Mouse (Mus musculus): ENCODE data around the gene Sdsl.

Gene Sdsl

DNA sequence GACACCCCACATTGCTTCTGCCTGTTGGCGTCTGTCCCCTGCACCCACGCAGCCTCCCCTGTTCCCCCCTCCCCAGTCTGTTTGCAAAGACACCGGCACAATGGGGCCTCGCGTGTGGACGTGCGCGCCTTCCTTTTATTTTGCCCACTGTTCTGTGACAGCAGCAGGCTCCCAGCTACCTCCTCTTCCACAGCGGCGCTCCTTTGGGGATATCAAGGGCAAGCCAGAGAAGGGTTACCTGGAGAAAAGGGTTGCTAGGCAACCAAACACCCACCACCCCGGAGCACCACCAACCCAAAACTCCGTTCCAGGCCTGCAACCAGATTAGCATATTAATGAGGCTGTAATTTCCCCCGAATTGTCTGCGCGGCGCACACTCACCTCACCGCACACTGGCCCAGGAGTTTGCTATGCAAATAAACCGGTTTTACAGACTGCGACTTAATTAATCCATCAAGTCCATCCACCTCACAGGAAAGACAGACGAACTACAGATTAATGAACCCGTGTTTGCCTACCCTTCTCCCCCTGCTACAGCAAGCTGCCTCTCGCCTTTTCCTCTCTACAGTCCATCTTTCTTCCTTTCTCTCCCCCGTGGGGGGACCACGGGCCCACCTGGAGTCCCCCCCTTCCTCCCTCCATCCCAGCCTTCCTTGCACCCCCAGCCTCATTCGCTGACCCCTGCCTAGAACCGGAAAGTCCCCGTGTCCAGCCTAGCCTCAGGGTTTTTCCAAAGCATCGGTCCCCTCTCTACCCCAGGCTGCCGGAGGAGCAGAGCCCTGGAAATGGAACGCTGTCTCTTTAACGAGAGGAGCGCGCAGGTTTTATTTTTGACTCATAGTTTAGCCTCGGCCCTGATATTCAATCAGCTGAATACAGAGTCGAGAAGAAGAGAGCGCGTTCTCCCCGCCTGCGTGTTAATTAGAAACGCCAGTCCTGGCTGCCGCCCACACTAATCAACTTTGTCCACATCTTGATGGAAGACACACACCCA lies 62.9 kb downstream of the Sdsl start:
- no peak for DNase-seq (ENCODE audit: low read depth, low spot score)
- no peaks in the 10 kb centered on the region for H3K36me3 ChIP-seq (ENCODE audit: control insufficient read depth, insufficient read depth, low read length, poor library complexity, severe bottlenecking)
- H3K27me3 ChIP-seq (ENCODE audit: control insufficient read depth, insufficient read depth, low read length, poor library complexity, severe bottlenecking), result no peaks in the 10 kb centered on the region

DNA sequence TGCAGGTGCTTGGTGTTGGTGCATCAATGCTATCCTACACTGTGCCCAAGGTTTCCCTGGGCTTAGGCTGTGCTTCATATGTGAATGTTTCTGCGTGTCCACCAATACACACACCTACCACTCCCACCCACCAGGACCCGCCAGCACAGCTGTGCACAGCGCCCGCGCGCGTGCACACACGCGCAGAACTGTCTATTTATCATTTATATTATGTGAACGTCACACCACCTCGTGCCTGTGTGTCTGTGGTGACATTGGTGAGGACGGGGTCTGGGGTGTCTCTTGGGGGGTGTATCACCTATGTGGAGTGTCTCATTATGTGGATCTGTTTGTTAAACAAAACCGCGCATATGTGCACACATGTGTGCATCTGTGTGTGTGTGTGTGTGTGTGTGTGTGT lies 63.7 kb downstream of the Sdsl start:
- Histone ChIP-seq H3K27me3 (ENCODE audit: control insufficient read depth, insufficient read depth, low read length, poor library complexity, severe bottlenecking) (no peaks in the 10 kb centered on the region), H3K36me3 (ENCODE audit: control insufficient read depth, insufficient read depth, low read length, poor library complexity, severe bottlenecking) (no peaks in the 10 kb centered on the region)
- DNase-seq (ENCODE audit: low read depth, low spot score), result no peak
